Mouse (Mus musculus) ES-E14 (cell line): ENCODE measurements at regions not wholly inside any gene's neighbourhood (a gene's known extent, or its start where the extent isn't known, plus 50 kb on each side); places are given as distances from the start of the nearest gene placed in this dataset.

Experiments
- DNase-seq: peaks from one replicate; pipeline ENCODE4 v3.0.0-alpha.2; 2013; ENCODE audit warnings: low read depth, low spot score
- H3K27ac ChIP-seq: 2 replicates; pipeline ENCODE4 v1.5.1; 2012; ENCODE audit warnings: low read depth, mild to moderate bottlenecking, low read length, moderate library complexity, mixed read lengths; ENCODE audit not compliant: poor library complexity, insufficient read depth, severe bottlenecking
- H3K36me3 ChIP-seq: 2 replicates; pipeline ENCODE4 v1.6.1; 2012; ENCODE audit warnings: mild to moderate bottlenecking, low read length, moderate library complexity, mixed read lengths; ENCODE audit not compliant: control insufficient read depth, poor library complexity, insufficient read depth, severe bottlenecking
- H3K4me1 ChIP-seq, 2 experiments: fragments of 150-350 bp in 1 of 2; sonication (generic) in 1 of 2; 2 replicates each; pipeline ENCODE4 v1.6.1; 2012; ENCODE audit warnings: low read length in 2 of 2, mild to moderate bottlenecking in 1 of 2, mixed read lengths in 1 of 2; ENCODE audit not compliant: control insufficient read depth in 2 of 2, insufficient read depth in 2 of 2, poor library complexity in 1 of 2
- H3K4me3 ChIP-seq, 2 experiments: fragments of 150-350 bp in 1 of 2; sonication (generic) in 1 of 2; 2 replicates each; pipeline ENCODE4 v1.5.1; 2012; ENCODE audit warnings: low read length in 2 of 2, low read depth in 1 of 2, mild to moderate bottlenecking in 1 of 2, mixed read lengths in 1 of 2; ENCODE audit not compliant: insufficient read depth in 1 of 2, poor library complexity in 1 of 2, severe bottlenecking in 1 of 2
- H3K9ac ChIP-seq: 2 replicates; pipeline ENCODE4 v1.6.1; 2012; ENCODE audit warnings: low read depth, mild to moderate bottlenecking, low read length, mixed read lengths; ENCODE audit not compliant: poor library complexity, insufficient read depth, severe bottlenecking
- H3K9me3 ChIP-seq: fragments of 150-350 bp; sonication (generic); 2 replicates; pipeline ENCODE4 v1.6.1; 2012; ENCODE audit warnings: low read depth, mild to moderate bottlenecking, low read length; ENCODE audit not compliant: control insufficient read depth, insufficient read depth
- CHD2 ChIP-seq: IDR thresholded peaks from 2 replicates; pipeline ENCODE4 v1.6.1; 2014; ENCODE audit warnings: mild to moderate bottlenecking, low read depth, low read length, inconsistent platforms
- HCFC1 ChIP-seq: IDR thresholded peaks from 2 replicates; pipeline ENCODE4 v1.6.1; 2012; ENCODE audit warnings: low read length, inconsistent platforms, borderline replicate concordance; ENCODE audit not compliant: insufficient read depth
- MAFK ChIP-seq: IDR thresholded peaks from 2 replicates; pipeline ENCODE4 v1.6.1; 2014; ENCODE audit warnings: mild to moderate bottlenecking, low read depth, low read length, inconsistent platforms; ENCODE audit not compliant: insufficient read depth
- ZC3H11A ChIP-seq: IDR thresholded peaks from 2 replicates; pipeline ENCODE4 v1.6.1; 2012; ENCODE audit warnings: low read depth, mild to moderate bottlenecking, inconsistent platforms, low read length, borderline replicate concordance
- ZNF384 ChIP-seq: IDR thresholded peaks from 2 replicates; pipeline ENCODE4 v1.6.1; 2012; ENCODE audit warnings: low read depth, low read length, inconsistent platforms
- in situ Hi-C, 2 experiments: fragments of 600-800 bp; cut with MboI; formaldehyde crosslinking; loops; one replicate each; pipeline ENCODE4 v1.15.1; 2025; ENCODE audit warnings: low sequenced_read_pairs in 2 of 2, inconsistent platforms in 1 of 2; ENCODE audit not compliant: unreplicated experiment in 2 of 2

- Histone ChIP-seq H3K4me1 (peaks cover 0 to 5% of the 10 kb centered on the region in 2 experiments; a peak in 2 of 4 replicates), H3K27ac (no peak overlapping the region), H3K9me3 (no peaks in the 10 kb centered on the region), H3K9ac (no peak overlapping the region), H3K4me3 (no peak overlapping the region), H3K36me3 (no peaks in the 10 kb centered on the region)
- no peak for TF ChIP-seq HCFC1
- TF ChIP-seq MAFK: no peak
- TF ChIP-seq CHD2: no peak
- no peak for TF ChIP-seq ZC3H11A
- no peak for TF ChIP-seq ZNF384
- DNase-seq: no peak
- in situ Hi-C loops: no loop called here
These were observed 156.7 kb upstream of the Klf14 start for GRCm38 (mm10) chr6:31115566-31115965.

GRCm38 (mm10) chr6:31116365-31116764 is 157.5 kb upstream of the Klf14 start:
- Histone ChIP-seq H3K4me1 (peaks cover under 1 to 7% of the 10 kb centered on the region in 2 experiments; a peak in 2 of 4 replicates), H3K9ac (no peak overlapping the region), H3K9me3 (no peaks in the 10 kb centered on the region), H3K36me3 (no peaks in the 10 kb centered on the region), H3K27ac (no peak overlapping the region), H3K4me3 (no peak overlapping the region)
- in situ Hi-C loops: no loop called here
- TF ChIP-seq ZC3H11A: no peak
- no peak for TF ChIP-seq CHD2
- TF ChIP-seq HCFC1: no peak
- no peak for TF ChIP-seq ZNF384
- no peak for TF ChIP-seq MAFK
- DNase-seq: no peak

- Histone ChIP-seq H3K27ac (no peak overlapping the region), H3K36me3 (no peaks in the 10 kb centered on the region), H3K9ac (no peak overlapping the region), H3K4me3 (no peak overlapping the region), H3K4me1 (peaks cover 3 to 6% of the 10 kb centered on the region in 2 experiments; a peak in 2 of 4 replicates), H3K9me3 (no peaks in the 10 kb centered on the region)
- no peak for DNase-seq
- TF ChIP-seq MAFK (no peak), ZNF384 (no peak), HCFC1 (no peak), ZC3H11A (no peak), CHD2 (no peak)
- in situ Hi-C loops: no loop called here
These were observed 158.8 kb upstream of the Klf14 start for GRCm38 (mm10) chr6:31117666-31118065.

- DNase-seq: no peak
- H3K27ac ChIP-seq: no peak overlapping the region
These were observed 162.1 kb upstream of the Klf14 start for GRCm38 (mm10) chr6:31121008-31121407.

GRCm38 (mm10) chr6:31122895-31123294 is 164.0 kb upstream of the Klf14 start:
- Histone ChIP-seq H3K9ac (no peak overlapping the region), H3K9me3 (no peaks in the 10 kb centered on the region), H3K4me1 (peaks cover 3 to 5% of the 10 kb centered on the region in 2 experiments; a peak in 1 of 4 replicates), H3K4me3 (no peak overlapping the region), H3K36me3 (no peaks in the 10 kb centered on the region), H3K27ac (no peak overlapping the region)
- in situ Hi-C loops: no loop called here
- no peak for DNase-seq
- TF ChIP-seq MAFK (no peak), ZC3H11A (no peak), HCFC1 (no peak), CHD2 (no peak), ZNF384 (no peak)

More at GRCm38 (mm10) chr6:31121008-31121407, 162.1 kb upstream of the Klf14 start:
- in situ Hi-C loops: no loop called here
- Histone ChIP-seq H3K9me3 (no peaks in the 10 kb centered on the region), H3K36me3 (no peaks in the 10 kb centered on the region), H3K9ac (no peak overlapping the region), H3K4me1 (peaks cover 3 to 5% of the 10 kb centered on the region in 2 experiments; a peak in 1 of 4 replicates), H3K4me3 (no peak overlapping the region)
- TF ChIP-seq MAFK (no peak), ZNF384 (no peak), HCFC1 (no peak), ZC3H11A (no peak), CHD2 (no peak)
